Mouse (Mus musculus) limb, embryonic 11.5 days (tissue): ENCODE data around the gene Zfp324. TPM values are rescaled to one million over a fixed set of nuclear protein-coding genes. Genes with fewer than 3 reads are reported as not detected.

Experiments
- ATAC-seq: fragments of 200-750 bp; cut with Nextera tagmentation; 2 replicates; pipeline ENCODE4 v1.8.0; 2017; ENCODE audit warnings: low read depth; ENCODE audit not compliant: insufficient number of reproducible peaks, low FRiP score, low TSS enrichment
- DNase-seq: peaks from one replicate; pipeline ENCODE4 v3.0.0-alpha.2; 2015; ENCODE audit warnings: low spot score
- H3K27ac ChIP-seq: fragments of 300-500 bp; sonication (generic); replicated peaks from 2 replicates; pipeline ENCODE4 v1.5.1; 2014; ENCODE audit warnings: low read depth, mild to moderate bottlenecking, low read length
- H3K27me3 ChIP-seq: fragments of 300-500 bp; sonication (generic); 2 replicates; pipeline ENCODE4 v1.6.1; 2014; ENCODE audit warnings: mild to moderate bottlenecking, low read length, mixed read lengths; ENCODE audit not compliant: control insufficient read depth, insufficient read depth
- H3K36me3 ChIP-seq: fragments of 300-500 bp; sonication (generic); 2 replicates; pipeline ENCODE4 v1.6.1; 2014; ENCODE audit warnings: mild to moderate bottlenecking, low read length, moderate library complexity, mixed read lengths; ENCODE audit not compliant: control insufficient read depth, insufficient read depth
- H3K4me1 ChIP-seq: fragments of 300-500 bp; sonication (generic); 2 replicates; pipeline ENCODE4 v1.6.1; 2014; ENCODE audit warnings: low read length, mixed read lengths; ENCODE audit not compliant: control insufficient read depth, insufficient read depth
- H3K4me2 ChIP-seq: fragments of 300-500 bp; sonication (generic); 2 replicates; pipeline ENCODE4 v1.6.1; 2014; ENCODE audit warnings: low read depth, mild to moderate bottlenecking, moderate library complexity; ENCODE audit not compliant: severe bottlenecking
- H3K4me3 ChIP-seq: fragments of 300-500 bp; sonication (generic); 2 replicates; pipeline ENCODE4 v1.5.1; 2014; ENCODE audit warnings: low read depth, low read length
- H3K9ac ChIP-seq: fragments of 300-500 bp; sonication (generic); 2 replicates; pipeline ENCODE4 v1.6.1; 2014; ENCODE audit warnings: mild to moderate bottlenecking, low read length
- H3K9me3 ChIP-seq: fragments of 300-500 bp; sonication (generic); 2 replicates; pipeline ENCODE4 v1.6.1; 2016; ENCODE audit warnings: low read length; ENCODE audit not compliant: control insufficient read depth
- WGBS: fragments of 180-500 bp; shearing (Covaris S2); extraction: QIAGEN DNeasy Blood & Tissue Kit; methylation state at CpG from one replicate; pipeline ENCODE4 v1.1.7; 2014; 5-methylcytosine and 5-hydroxymethylcytosine counted together
- polyA plus RNA-seq: library from polyadenylated mRNA; unstranded; fragments of >200 nt; fragmentation: Nextera tagmentation; extraction: Ambion mirVana; gene quantifications from 2 replicates; pipeline ENCODE4 v1.2.1, GENCODE M21; 2014

Zfp324 gene
- polyA plus RNA-seq, 1 experiment from 2014 or later: 8.2 TPM

GRCm38 (mm10) chr7:12995862-12996261, 30.2 kb downstream of the Zfp324 start:
- H3K9ac ChIP-seq: no peak overlapping the region
- ATAC-seq (no peak), DNase-seq (no peak)
- H3K4me3 ChIP-seq: no peak overlapping the region
- no peak overlapping the region for H3K4me2 ChIP-seq
- H3K27me3 ChIP-seq: no peaks in the 10 kb centered on the region
- no peak overlapping the region for H3K27ac ChIP-seq
- no peaks in the 10 kb centered on the region for H3K36me3 ChIP-seq
- H3K4me1 ChIP-seq: no peaks in the 10 kb centered on the region
- H3K9me3 ChIP-seq: no peaks in the 10 kb centered on the region

GRCm38 (mm10) chr7:12997230-12997629, 31.6 kb downstream of the Zfp324 start:
- Histone ChIP-seq H3K36me3 (no peaks in the 10 kb centered on the region), H3K9ac (no peak overlapping the region), H3K27ac (no peak overlapping the region), H3K27me3 (no peaks in the 10 kb centered on the region), H3K9me3 (no peaks in the 10 kb centered on the region), H3K4me3 (no peak overlapping the region), H3K4me1 (no peaks in the 10 kb centered on the region), H3K4me2 (no peak overlapping the region)
- 66% methylated on average over 5 of the region's 5 CpGs for WGBS
- DNase-seq (no peak), ATAC-seq (no peak)

- no peaks in the 10 kb centered on the region for H3K27me3 ChIP-seq
- no peak within 1 kb of the TSS for H3K4me2 ChIP-seq
- no peaks in the 10 kb centered on the region for H3K9me3 ChIP-seq
- DNase-seq (no peak), ATAC-seq (no peak)
- WGBS: 86% methylated on average over 5 of the region's 5 CpGs
- no peak within 1 kb of the TSS for H3K27ac ChIP-seq
- H3K4me3 ChIP-seq: no peak within 1 kb of the TSS
- no peak within 1 kb of the TSS for H3K9ac ChIP-seq
- no peaks in the 10 kb centered on the region for H3K4me1 ChIP-seq
- no peaks in the 10 kb centered on the region for H3K36me3 ChIP-seq
These were observed 32.4 kb downstream of the Zfp324 start, which contains the start of gene Slc27a5 for GRCm38 (mm10) chr7:12998053-12998452. TSS of gene Slc27a5 (minus strand) at chr7:12998192.

GRCm38 (mm10) chr7:12998851-12999250, 33.2 kb downstream of the Zfp324 start, which contains the start of gene Trim28:
TSS of gene Trim28 (plus strand) at chr7:12999114.
- ATAC-seq: no peak
- no peaks in the 10 kb centered on the region; the same call in 1 of the 2 replicates for H3K36me3 ChIP-seq
- DNase-seq: no peak
- H3K4me3 ChIP-seq: no peak within 1 kb of the TSS
- H3K4me2 ChIP-seq: no peak within 1 kb of the TSS
- no peak within 1 kb of the TSS for H3K27ac ChIP-seq
- H3K27me3 ChIP-seq: no peaks in the 10 kb centered on the region
- 85% methylated on average over 3 of the region's 3 CpGs for WGBS
- no peaks in the 10 kb centered on the region for H3K4me1 ChIP-seq
- no peaks in the 10 kb centered on the region for H3K9me3 ChIP-seq
- H3K9ac ChIP-seq: no peak within 1 kb of the TSS

GRCm38 (mm10) chr7:13001584-13001983, 35.9 kb downstream of the Zfp324 start:
- Histone ChIP-seq H3K27ac (no peak overlapping the region), H3K36me3 (no peaks in the 10 kb centered on the region; the same call in none of the 2 replicates), H3K9me3 (no peaks in the 10 kb centered on the region), H3K4me3 (no peak overlapping the region), H3K4me1 (no peaks in the 10 kb centered on the region), H3K27me3 (no peaks in the 10 kb centered on the region), H3K9ac (no peak overlapping the region), H3K4me2 (no peak overlapping the region)
- no peak for DNase-seq
- WGBS: 85% methylated on average over 1 of the region's 1 CpGs
- ATAC-seq: no peak

- H3K9me3 ChIP-seq: no peaks in the 10 kb centered on the region
- no peak overlapping the region for H3K4me3 ChIP-seq
- DNase-seq: no peak
- peaks cover 6% of the 10 kb centered on the region for H3K27me3 ChIP-seq
- no peak overlapping the region for H3K4me2 ChIP-seq
- 75% methylated on average over 5 of the region's 5 CpGs for WGBS
- H3K4me1 ChIP-seq: peaks cover 6% of the 10 kb centered on the region; the same call in 1 of the 2 replicates
- no peak overlapping the region for H3K27ac ChIP-seq
- no peak for ATAC-seq
- H3K9ac ChIP-seq: no peak overlapping the region
- H3K36me3 ChIP-seq: peaks cover 5% of the 10 kb centered on the region
These were observed 37.7 kb downstream of the Zfp324 start for GRCm38 (mm10) chr7:13003380-13003779.

GRCm38 (mm10) chr7:13006011-13006410, 40.4 kb downstream of the Zfp324 start:
- no peak for ATAC-seq
- H3K9me3 ChIP-seq: no peaks in the 10 kb centered on the region
- peaks cover 6% of the 10 kb centered on the region for H3K27me3 ChIP-seq
- no peak overlapping the region for H3K27ac ChIP-seq
- H3K9ac ChIP-seq: no peak overlapping the region
- no peak overlapping the region for H3K4me2 ChIP-seq
- peaks cover 9% of the 10 kb centered on the region; the same call in 1 of the 2 replicates for H3K4me1 ChIP-seq
- H3K4me3 ChIP-seq: no peak overlapping the region
- peaks cover 5% of the 10 kb centered on the region for H3K36me3 ChIP-seq
- WGBS: 88% methylated on average over 17 of the region's 17 CpGs
- no peak for DNase-seq

GRCm38 (mm10) chr7:13006531-13006930, 40.9 kb downstream of the Zfp324 start:
- H3K9me3 ChIP-seq: no peaks in the 10 kb centered on the region
- H3K9ac ChIP-seq: no peak overlapping the region
- ATAC-seq (no peak), DNase-seq (no peak)
- 83% methylated on average over 10 of the region's 10 CpGs for WGBS
- H3K4me3 ChIP-seq: no peak overlapping the region
- peaks cover 9% of the 10 kb centered on the region; the same call in 1 of the 2 replicates for H3K4me1 ChIP-seq
- H3K4me2 ChIP-seq: no peak overlapping the region
- H3K27ac ChIP-seq: no peak overlapping the region
- peaks cover 5% of the 10 kb centered on the region for H3K36me3 ChIP-seq
- H3K27me3 ChIP-seq: peaks cover 6% of the 10 kb centered on the region
